Mouse (Mus musculus) heart, embryonic 14.5 days (tissue): ENCODE results near the gene Abca6. TPM values are rescaled to one million over a fixed set of nuclear protein-coding genes. Genes with fewer than 3 reads are reported as not detected.

ENCODE experiments used
- ATAC-seq: fragments of 200-750 bp; cut with Nextera tagmentation; 2 replicates; pipeline ENCODE4 v1.8.0; 2017; ENCODE audit warnings: low read depth, moderate TSS enrichment; ENCODE audit not compliant: insufficient number of reproducible peaks, insufficient read depth, low FRiP score
- H3K27ac ChIP-seq, 2 experiments: fragments of 200-500 bp in 1 of 2; fragments of 300-500 bp in 1 of 2; sonication (generic) in 1 of 2; replicated peaks in 1 of 2; 2 replicates each; pipeline ENCODE4 v1.5.1; 2012 to 2014; ENCODE audit warnings: low read depth in 2 of 2, low read length in 2 of 2, control low read depth in 1 of 2, mild to moderate bottlenecking in 1 of 2, mixed read lengths in 1 of 2; ENCODE audit not compliant: control insufficient read depth in 1 of 2, insufficient read depth in 1 of 2
- H3K27me3 ChIP-seq: fragments of 300-500 bp; sonication (generic); 2 replicates; pipeline ENCODE4 v1.6.1; 2014; ENCODE audit warnings: mild to moderate bottlenecking, low read length, control low read depth; ENCODE audit not compliant: control insufficient read depth, insufficient read depth
- H3K36me3 ChIP-seq: fragments of 300-500 bp; sonication (generic); 2 replicates; pipeline ENCODE4 v1.6.1; 2014; ENCODE audit warnings: mild to moderate bottlenecking, control low read depth, low read length, mixed read lengths; ENCODE audit not compliant: control insufficient read depth, insufficient read depth
- H3K4me1 ChIP-seq, 2 experiments: fragments of 200-500 bp in 1 of 2; fragments of 300-500 bp in 1 of 2; sonication (generic) in 1 of 2; 2 replicates each; pipeline ENCODE4 v1.6.1; 2012 to 2014; ENCODE audit warnings: low read length in 2 of 2, control low read depth in 1 of 2, mixed read lengths in 1 of 2; ENCODE audit not compliant: control insufficient read depth in 2 of 2, insufficient read depth in 2 of 2
- H3K4me2 ChIP-seq: fragments of 300-500 bp; sonication (generic); 2 replicates; pipeline ENCODE4 v1.6.1; 2014; ENCODE audit warnings: mild to moderate bottlenecking, low read length
- H3K4me3 ChIP-seq, 2 experiments: fragments of 200-500 bp in 1 of 2; fragments of 300-500 bp in 1 of 2; sonication (generic) in 1 of 2; 2 replicates each; pipeline ENCODE4 v1.5.1; 2012 to 2014; ENCODE audit warnings: low read length in 2 of 2, mild to moderate bottlenecking in 2 of 2, control low read depth in 1 of 2, low read depth in 1 of 2, moderate library complexity in 1 of 2; ENCODE audit not compliant: control insufficient read depth in 1 of 2, insufficient read depth in 1 of 2
- H3K9ac ChIP-seq: fragments of 300-500 bp; sonication (generic); 2 replicates; pipeline ENCODE4 v1.6.1; 2014; ENCODE audit warnings: mild to moderate bottlenecking, low read length
- H3K9me3 ChIP-seq: fragments of 300-500 bp; sonication (generic); 2 replicates; pipeline ENCODE4 v1.6.1; 2016; ENCODE audit warnings: low read length, control low read depth; ENCODE audit not compliant: control insufficient read depth
- WGBS: fragments of 180-500 bp; shearing (Covaris S2); extraction: QIAGEN DNeasy Blood & Tissue Kit; methylation state at CpG from one replicate; pipeline ENCODE4 v1.1.7; 2014; 5-methylcytosine and 5-hydroxymethylcytosine counted together
- polyA plus RNA-seq: library from polyadenylated mRNA; unstranded; fragments of >200 nt; fragmentation: Nextera tagmentation; extraction: Ambion mirVana; gene quantifications from 2 replicates; pipeline ENCODE4 v1.2.1, GENCODE M21; 2014

The Abca6 gene
- polyA plus RNA-seq, 1 experiment from 2014 or later, result 1.3 TPM

DNA sequence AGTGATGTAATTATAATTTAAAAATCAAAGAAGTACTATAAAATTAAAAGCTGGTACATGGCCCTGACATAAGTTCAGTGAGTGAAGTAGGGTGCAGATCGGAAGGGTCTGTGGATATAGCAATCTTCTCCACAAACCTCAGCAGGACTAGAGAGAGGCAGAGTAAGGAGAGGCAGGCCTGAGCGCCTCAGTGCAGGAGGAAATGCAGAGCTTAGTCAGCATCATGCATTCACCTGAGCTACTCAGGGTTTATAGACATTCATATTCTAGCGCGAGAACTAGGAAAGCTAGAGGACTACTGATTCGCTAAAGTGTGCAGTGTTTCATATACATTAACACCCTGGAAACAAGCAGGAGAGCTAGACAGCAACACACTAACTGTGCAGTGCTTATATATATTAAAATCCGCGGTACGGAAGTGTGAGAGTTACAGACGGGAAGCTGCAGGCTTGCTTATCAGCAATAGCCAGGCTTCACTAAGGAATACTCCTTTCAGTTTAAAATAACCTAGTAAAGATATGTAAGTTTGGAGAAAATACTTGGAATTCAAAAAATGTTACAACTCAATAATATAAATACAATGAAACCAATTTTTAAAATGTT is 32.7 kb upstream of the Abca6 start:
- Histone ChIP-seq H3K4me3 (no peak overlapping the region), H3K27ac (no peak overlapping the region), H3K36me3 (no peaks in the 10 kb centered on the region), H3K4me2 (no peak overlapping the region), H3K9ac (no peak overlapping the region), H3K4me1 (peaks cover 0 to 7% of the 10 kb centered on the region in 2 experiments; a peak in 2 of 4 replicates), H3K27me3 (no peaks in the 10 kb centered on the region), H3K9me3 (no peaks in the 10 kb centered on the region)
- WGBS, result 61% methylated on average over 9 of the region's 9 CpGs
- no peak for ATAC-seq

DNA sequence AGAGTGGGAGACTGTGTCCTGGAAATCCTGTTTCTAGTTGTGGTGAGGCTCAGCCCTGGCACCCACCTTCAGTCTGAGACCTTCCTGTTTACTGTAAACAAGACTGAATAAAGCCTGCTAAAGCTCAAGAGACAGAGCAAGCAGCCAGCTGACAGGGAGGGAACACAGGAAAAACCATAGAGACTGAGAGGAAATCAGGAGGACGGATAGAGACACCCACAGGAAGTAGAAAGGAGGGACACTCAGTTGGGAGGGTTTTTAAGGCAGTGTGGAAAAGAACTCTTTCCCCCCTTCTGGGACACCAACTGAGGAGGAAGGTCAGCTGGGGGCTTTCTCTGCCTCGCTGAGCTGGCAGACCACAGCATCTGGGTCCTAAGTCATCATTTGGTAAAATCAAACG is 23.2 kb upstream of the Abca6 start:
- ATAC-seq, result no peak

DNA sequence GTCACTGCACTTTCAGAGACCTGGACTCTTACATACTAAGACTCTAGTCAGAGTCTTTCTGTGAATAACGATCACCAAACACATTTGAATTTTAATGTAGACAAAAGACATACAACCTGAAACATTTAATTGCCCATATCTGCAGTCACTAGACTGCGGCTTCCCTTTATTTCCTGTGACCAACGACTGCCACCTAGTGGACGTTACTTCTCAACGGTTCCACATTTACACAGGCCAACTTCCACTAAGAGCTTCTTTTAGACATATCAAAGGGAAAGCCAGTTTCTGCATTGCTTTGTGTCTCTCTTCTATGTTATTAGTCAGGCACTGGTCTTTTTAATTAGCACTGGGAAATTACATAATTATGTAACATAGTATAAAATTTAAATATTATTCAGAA is 20.2 kb upstream of the Abca6 start:
- no peaks in the 10 kb centered on the region for H3K36me3 ChIP-seq
- ATAC-seq, result no peak
- no peak overlapping the region for H3K27ac ChIP-seq
- H3K27me3 ChIP-seq, result no peaks in the 10 kb centered on the region
- 6% methylated on average over 5 of the region's 5 CpGs for WGBS
- no peak overlapping the region for H3K4me3 ChIP-seq
- H3K9ac ChIP-seq, result no peak overlapping the region
- H3K4me1 ChIP-seq, result no peaks in the 10 kb centered on the region
- no peaks in the 10 kb centered on the region for H3K9me3 ChIP-seq
- no peak overlapping the region for H3K4me2 ChIP-seq

More for the DNA sequence above, 23.2 kb upstream of the Abca6 start:
- 69% methylated on average over 3 of the region's 3 CpGs for WGBS
- H3K36me3 ChIP-seq, result no peaks in the 10 kb centered on the region
- H3K4me1 ChIP-seq, result no peaks in the 10 kb centered on the region
- no peak overlapping the region for H3K4me3 ChIP-seq
- no peaks in the 10 kb centered on the region for H3K9me3 ChIP-seq
- H3K27me3 ChIP-seq, result no peaks in the 10 kb centered on the region
- H3K27ac ChIP-seq, result no peak overlapping the region
- H3K4me2 ChIP-seq, result no peak overlapping the region
- H3K9ac ChIP-seq, result no peak overlapping the region

DNA sequence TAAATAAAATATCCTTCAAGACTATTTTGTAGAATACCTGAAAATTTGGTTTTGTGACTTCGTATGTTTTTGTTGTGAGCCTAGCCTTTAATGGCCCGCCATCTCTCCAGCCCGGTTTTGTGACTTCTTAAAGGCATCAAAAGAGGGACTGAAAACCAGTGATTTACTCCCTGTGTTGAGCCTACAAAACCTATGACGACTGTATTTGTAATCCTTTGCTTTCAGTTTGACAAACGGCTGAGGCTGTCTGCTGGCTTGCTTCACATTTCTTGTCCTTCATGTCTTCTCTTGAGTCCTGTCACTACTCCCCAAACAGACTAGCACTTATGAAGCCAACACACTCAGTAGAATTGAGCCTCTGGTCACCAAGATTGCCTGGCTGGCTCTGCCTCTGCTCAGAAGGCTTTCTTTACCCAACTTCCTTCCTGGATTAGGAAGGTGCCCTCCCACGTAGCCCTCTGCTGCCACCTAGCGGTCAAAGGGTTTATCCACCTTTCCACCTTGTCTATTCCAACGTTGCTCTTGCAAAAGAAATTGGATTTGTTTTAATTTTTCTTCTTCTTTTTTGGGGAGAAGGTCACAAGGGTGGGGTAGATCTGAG is 16.8 kb upstream of the Abca6 start:
- ATAC-seq, result no peak
- Histone ChIP-seq H3K27me3 (no peaks in the 10 kb centered on the region), H3K27ac (0 out of 4 replicates have a peak overlapping the region, but pooled peaks have one; percentile 8 to 29), H3K36me3 (no peaks in the 10 kb centered on the region), H3K4me2 (peak overlapping the region; percentile 26; the same call in 1 of the 2 replicates), H3K4me3 (no peak overlapping the region), H3K9me3 (no peaks in the 10 kb centered on the region), H3K4me1 (no peaks in the 10 kb centered on the region), H3K9ac (peak overlapping the region; percentile 57; the same call in 1 of the 2 replicates)
- WGBS, result 45% methylated on average over 8 of the region's 8 CpGs

DNA sequence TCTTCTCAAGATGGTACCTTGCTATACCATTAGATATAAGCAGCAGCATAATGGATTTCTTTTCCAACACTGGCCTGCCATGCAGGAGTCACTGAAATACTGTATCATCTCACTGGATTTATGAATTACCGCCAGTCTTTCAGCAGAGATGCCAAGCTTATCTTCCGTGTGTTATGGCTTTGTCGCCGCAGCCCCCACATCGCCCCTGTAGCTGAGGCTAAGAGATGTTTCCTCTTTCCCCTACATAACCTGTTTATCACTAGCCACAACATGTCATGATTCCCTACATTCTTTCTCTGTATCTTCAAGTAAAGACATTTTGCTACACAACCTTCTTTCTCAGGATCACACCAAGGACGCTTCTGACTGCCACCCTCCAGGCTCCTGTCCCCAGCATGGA is 15.7 kb upstream of the Abca6 start:
- no peaks in the 10 kb centered on the region for H3K4me1 ChIP-seq
- no peak overlapping the region for H3K27ac ChIP-seq
- H3K9me3 ChIP-seq, result no peaks in the 10 kb centered on the region
- H3K4me3 ChIP-seq, result no peak overlapping the region
- no peaks in the 10 kb centered on the region for H3K27me3 ChIP-seq
- ATAC-seq, result no peak
- no peak overlapping the region for H3K9ac ChIP-seq
- no peak overlapping the region for H3K4me2 ChIP-seq
- 83% methylated on average over 6 of the region's 6 CpGs for WGBS
- H3K36me3 ChIP-seq, result no peaks in the 10 kb centered on the region

DNA sequence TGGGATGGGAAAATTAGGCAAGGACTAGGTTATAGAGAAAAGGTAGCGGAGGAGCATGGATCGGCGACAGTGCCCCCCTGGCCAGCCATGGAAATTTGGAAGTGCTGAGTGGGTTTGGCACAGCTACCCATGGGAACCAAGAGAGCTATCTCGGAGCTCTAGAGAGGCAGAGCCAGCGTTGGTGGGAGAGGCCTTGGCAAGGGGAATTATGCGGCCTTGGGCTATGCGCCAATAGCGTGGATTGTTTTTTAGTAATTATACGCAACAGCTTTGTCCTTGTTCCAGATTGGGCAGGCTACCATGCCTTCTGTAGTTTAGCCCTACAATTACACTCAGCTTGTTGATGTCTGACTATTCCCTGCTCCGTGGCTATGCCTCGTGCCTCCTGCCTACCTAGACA is 15.2 kb upstream of the Abca6 start:
- H3K36me3 ChIP-seq, result no peaks in the 10 kb centered on the region
- no peak overlapping the region for H3K4me3 ChIP-seq
- no peak overlapping the region for H3K4me2 ChIP-seq
- no peak overlapping the region for H3K27ac ChIP-seq
- 82% methylated on average over 11 of the region's 11 CpGs for WGBS
- H3K9ac ChIP-seq, result no peak overlapping the region
- H3K4me1 ChIP-seq, result no peaks in the 10 kb centered on the region
- ATAC-seq, result no peak
- H3K27me3 ChIP-seq, result no peaks in the 10 kb centered on the region
- no peaks in the 10 kb centered on the region for H3K9me3 ChIP-seq

DNA sequence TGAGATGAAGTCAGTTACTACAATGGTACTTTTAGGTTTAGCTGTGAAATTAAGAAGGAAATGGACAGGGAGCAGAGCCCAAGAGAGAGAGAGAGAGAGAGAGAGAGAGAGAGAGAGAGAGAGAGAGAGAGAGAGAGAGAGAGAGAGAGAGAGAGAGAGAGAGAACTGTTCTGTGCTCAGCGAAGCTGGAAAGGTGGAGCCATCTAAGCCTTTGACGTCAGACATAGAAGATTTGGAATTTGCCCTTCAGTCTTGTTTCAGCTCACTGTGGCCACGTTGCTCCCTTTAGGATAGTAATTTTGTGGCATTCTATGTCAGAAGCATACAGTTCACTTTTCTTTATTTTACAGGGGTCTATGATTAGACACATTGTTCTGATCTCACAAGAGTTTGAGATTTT is 10.3 kb upstream of the Abca6 start:
- Histone ChIP-seq H3K4me3 (no peak overlapping the region), H3K4me1 (no peaks in the 10 kb centered on the region; a peak in 1 of 4 replicates), H3K9me3 (0 out of 2 replicates have a peak, but pooled peaks cover 4% of the 10 kb centered on the region), H3K27ac (no peak overlapping the region), H3K9ac (no peak overlapping the region), H3K36me3 (no peaks in the 10 kb centered on the region), H3K27me3 (no peaks in the 10 kb centered on the region), H3K4me2 (no peak overlapping the region)
- WGBS, result 54% methylated on average over 3 of the region's 3 CpGs
- no peak for ATAC-seq

DNA sequence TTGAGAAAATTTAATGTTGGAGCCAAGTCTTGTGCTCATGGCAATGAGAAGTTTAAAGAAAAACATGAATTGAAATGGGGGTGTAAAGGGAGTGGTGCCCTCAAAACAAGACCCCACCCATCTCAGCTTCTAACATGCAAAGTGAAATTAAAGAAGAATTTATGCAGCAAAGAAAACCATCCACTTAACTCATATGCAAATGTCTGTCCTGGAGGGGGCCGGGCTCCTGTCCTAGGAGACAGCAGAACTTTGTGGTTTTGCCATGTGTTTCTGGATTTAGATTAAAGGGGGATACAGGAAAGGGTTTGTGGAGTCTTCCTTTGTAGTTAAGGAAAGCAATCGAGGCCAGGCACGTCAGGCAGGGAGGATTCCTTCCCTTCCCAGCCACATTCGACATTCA is 6.3 kb upstream of the Abca6 start:
- no peak overlapping the region for H3K27ac ChIP-seq
- 61% methylated on average over 4 of the region's 4 CpGs for WGBS
- 0 out of 2 replicates have a peak, but pooled peaks cover 4% of the 10 kb centered on the region for H3K9me3 ChIP-seq
- no peaks in the 10 kb centered on the region for H3K27me3 ChIP-seq
- no peak overlapping the region for H3K4me3 ChIP-seq
- H3K36me3 ChIP-seq, result no peaks in the 10 kb centered on the region
- no peak overlapping the region for H3K4me2 ChIP-seq
- ATAC-seq, result no peak
- no peaks in the 10 kb centered on the region; a peak in 1 of 4 replicates for H3K4me1 ChIP-seq
- no peak overlapping the region for H3K9ac ChIP-seq
